Mouse (Mus musculus) embryonic facial prominence, embryonic 14.5 days (tissue): ENCODE results near the gene Gsk3b. TPM values are rescaled to one million over a fixed set of nuclear protein-coding genes. Genes with fewer than 3 reads are reported as not detected.
A peak's percentile ranks its signal among the peaks of the same experiment; 100 is the strongest.

Experiments used
- ATAC-seq: fragments of 200-750 bp; cut with Nextera tagmentation; 2 replicates; pipeline ENCODE4 v1.8.0; 2017; ENCODE audit warnings: low read depth, moderate number of reproducible peaks, moderate TSS enrichment
- DNase-seq: peaks from one replicate; pipeline ENCODE4 v3.0.0-alpha.2; 2015; ENCODE audit warnings: low spot score
- H3K27ac ChIP-seq: fragments of 300-500 bp; sonication (generic); replicated peaks from 2 replicates; pipeline ENCODE4 v1.5.1; 2014; ENCODE audit warnings: low read depth, mild to moderate bottlenecking, low read length, moderate library complexity
- H3K27me3 ChIP-seq: fragments of 300-500 bp; sonication (generic); replicated peaks from 2 replicates; pipeline ENCODE4 v1.6.1; 2014; ENCODE audit warnings: low read length; ENCODE audit not compliant: control insufficient read depth, insufficient read depth
- H3K36me3 ChIP-seq: fragments of 300-500 bp; sonication (generic); 2 replicates; pipeline ENCODE4 v1.6.1; 2014; ENCODE audit warnings: low read length, mixed read lengths; ENCODE audit not compliant: control insufficient read depth, insufficient read depth
- H3K4me1 ChIP-seq: fragments of 300-500 bp; sonication (generic); 2 replicates; pipeline ENCODE4 v1.6.1; 2014; ENCODE audit warnings: antibody characterized with exemption, low read length; ENCODE audit not compliant: control insufficient read depth, insufficient read depth
- H3K4me2 ChIP-seq: fragments of 300-500 bp; sonication (generic); 2 replicates; pipeline ENCODE4 v1.6.1; 2014; ENCODE audit warnings: low read depth, mild to moderate bottlenecking, low read length, moderate library complexity, mixed read lengths
- H3K4me3 ChIP-seq: fragments of 300-500 bp; sonication (generic); 2 replicates; pipeline ENCODE4 v1.5.1; 2014; ENCODE audit warnings: low read depth, mild to moderate bottlenecking, low read length
- H3K9ac ChIP-seq: fragments of 300-500 bp; sonication (generic); 2 replicates; pipeline ENCODE4 v1.6.1; 2014; ENCODE audit warnings: low read depth, mild to moderate bottlenecking, low read length, moderate library complexity, mixed read lengths
- H3K9me3 ChIP-seq: fragments of 300-500 bp; sonication (generic); 2 replicates; pipeline ENCODE4 v1.6.1; 2016; ENCODE audit warnings: low read length; ENCODE audit not compliant: control insufficient read depth
- WGBS: fragments of 180-500 bp; shearing (Covaris S2); extraction: QIAGEN DNeasy Blood & Tissue Kit; methylation state at CpG from one replicate; pipeline ENCODE4 v1.1.7; 2014; 5-methylcytosine and 5-hydroxymethylcytosine counted together
- polyA plus RNA-seq: library from polyadenylated mRNA; unstranded; fragments of >200 nt; fragmentation: Nextera tagmentation; extraction: Ambion mirVana; gene quantifications from 2 replicates; pipeline ENCODE4 v1.2.1, GENCODE M21; 2014

Gsk3b gene
- polyA plus RNA-seq, 1 experiment from 2014 or later: 54.2 TPM

GRCm38 (mm10) chr16:38239729-38240128, 150.9 kb downstream of the Gsk3b start:
- WGBS: 73% methylated on average over 5 of the region's 5 CpGs
- H3K4me1 ChIP-seq: no peaks in the 10 kb centered on the region
- H3K9me3 ChIP-seq: no peaks in the 10 kb centered on the region
- no peak overlapping the region for H3K9ac ChIP-seq
- peaks cover 31% of the 10 kb centered on the region for H3K36me3 ChIP-seq
- no peak for ATAC-seq
- H3K27me3 ChIP-seq: no peaks in the 10 kb centered on the region
- no peak overlapping the region for H3K4me2 ChIP-seq
- no peak overlapping the region for H3K27ac ChIP-seq
- peak; percentile 28 for DNase-seq
- no peak overlapping the region for H3K4me3 ChIP-seq

- DNase-seq (no peak), ATAC-seq (no peak)
- Histone ChIP-seq H3K4me2 (no peak overlapping the region), H3K4me1 (no peaks in the 10 kb centered on the region), H3K9ac (no peak overlapping the region), H3K27me3 (no peaks in the 10 kb centered on the region), H3K36me3 (peaks cover 31% of the 10 kb centered on the region), H3K9me3 (no peaks in the 10 kb centered on the region), H3K27ac (no peak overlapping the region), H3K4me3 (no peak overlapping the region)
- WGBS: 94% methylated on average over 10 of the region's 10 CpGs
Observed at GRCm38 (mm10) chr16:38240167-38240566, 151.4 kb downstream of the Gsk3b start.

GRCm38 (mm10) chr16:38244111-38244510, 155.3 kb downstream of the Gsk3b start:
- H3K36me3 ChIP-seq: peaks cover 26% of the 10 kb centered on the region
- no peak for DNase-seq
- H3K4me1 ChIP-seq: no peaks in the 10 kb centered on the region
- H3K9ac ChIP-seq: no peak overlapping the region
- 80% methylated on average over 6 of the region's 6 CpGs for WGBS
- H3K4me3 ChIP-seq: no peak overlapping the region
- ATAC-seq: no peak
- H3K27me3 ChIP-seq: no peaks in the 10 kb centered on the region
- no peak overlapping the region for H3K27ac ChIP-seq
- H3K4me2 ChIP-seq: no peak overlapping the region
- no peaks in the 10 kb centered on the region for H3K9me3 ChIP-seq

GRCm38 (mm10) chr16:38245379-38245778, 156.6 kb downstream of the Gsk3b start:
- WGBS: 45% methylated on average over 2 of the region's 2 CpGs
- H3K4me1 ChIP-seq: no peaks in the 10 kb centered on the region
- no peaks in the 10 kb centered on the region for H3K27me3 ChIP-seq
- no peak for ATAC-seq
- H3K27ac ChIP-seq: no peak overlapping the region
- H3K9ac ChIP-seq: no peak overlapping the region
- no peak overlapping the region for H3K4me2 ChIP-seq
- peaks cover 20% of the 10 kb centered on the region for H3K36me3 ChIP-seq
- no peaks in the 10 kb centered on the region for H3K9me3 ChIP-seq
- H3K4me3 ChIP-seq: no peak overlapping the region
- DNase-seq: no peak

- Histone ChIP-seq H3K4me1 (no peaks in the 10 kb centered on the region), H3K9ac (no peak overlapping the region), H3K9me3 (no peaks in the 10 kb centered on the region), H3K27ac (no peak overlapping the region), H3K4me2 (no peak overlapping the region), H3K36me3 (peaks cover 14% of the 10 kb centered on the region), H3K4me3 (no peak overlapping the region), H3K27me3 (no peaks in the 10 kb centered on the region)
- WGBS: 79% methylated on average over 5 of the region's 5 CpGs
- ATAC-seq: no peak
- DNase-seq: no peak
Observed at GRCm38 (mm10) chr16:38245849-38246585, 157.2 kb downstream of the Gsk3b start.

GRCm38 (mm10) chr16:38248331-38248961, 159.6 kb downstream of the Gsk3b start:
- H3K4me3 ChIP-seq: no peak overlapping the region
- H3K9ac ChIP-seq: no peak overlapping the region
- H3K27ac ChIP-seq: no peak overlapping the region
- no peak overlapping the region for H3K4me2 ChIP-seq
- DNase-seq (peak; percentile 38), ATAC-seq (peak; percentile 61; the same call in 1 of the 2 replicates)
- H3K36me3 ChIP-seq: 0 out of 2 replicates have a peak, but pooled peaks cover 4% of the 10 kb centered on the region
- no peaks in the 10 kb centered on the region for H3K9me3 ChIP-seq
- 36% methylated on average over 13 of the region's 13 CpGs for WGBS
- H3K4me1 ChIP-seq: no peaks in the 10 kb centered on the region
- no peaks in the 10 kb centered on the region for H3K27me3 ChIP-seq

DNA sequence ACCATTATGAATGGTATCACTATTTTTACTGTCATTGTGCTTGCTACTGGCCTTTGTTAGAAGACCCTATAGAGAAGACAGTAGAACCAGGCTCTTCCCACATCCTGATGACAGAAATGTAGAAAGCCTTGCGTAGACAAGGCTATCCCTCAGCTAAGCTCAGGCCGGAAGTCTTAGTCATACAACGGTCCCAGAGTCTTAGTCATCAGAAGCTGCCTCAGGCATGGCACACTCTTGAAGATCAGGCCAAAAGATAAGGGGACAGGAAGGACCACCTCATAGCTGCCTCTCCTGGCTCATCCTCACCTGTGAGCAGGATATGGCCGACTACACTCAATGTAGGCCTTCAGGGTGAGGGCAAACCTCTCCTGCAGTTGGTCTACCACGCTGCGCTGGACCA, 161.7 kb downstream of the Gsk3b start:
- Histone ChIP-seq H3K4me3 (no peak overlapping the region), H3K27me3 (no peaks in the 10 kb centered on the region), H3K4me1 (no peaks in the 10 kb centered on the region), H3K9me3 (no peaks in the 10 kb centered on the region), H3K4me2 (no peak overlapping the region), H3K27ac (no peak overlapping the region), H3K9ac (no peak overlapping the region), H3K36me3 (0 out of 2 replicates have a peak, but pooled peaks cover 2% of the 10 kb centered on the region)
- ATAC-seq (no peak), DNase-seq (no peak)
- WGBS: 94% methylated on average over 6 of the region's 6 CpGs

DNA sequence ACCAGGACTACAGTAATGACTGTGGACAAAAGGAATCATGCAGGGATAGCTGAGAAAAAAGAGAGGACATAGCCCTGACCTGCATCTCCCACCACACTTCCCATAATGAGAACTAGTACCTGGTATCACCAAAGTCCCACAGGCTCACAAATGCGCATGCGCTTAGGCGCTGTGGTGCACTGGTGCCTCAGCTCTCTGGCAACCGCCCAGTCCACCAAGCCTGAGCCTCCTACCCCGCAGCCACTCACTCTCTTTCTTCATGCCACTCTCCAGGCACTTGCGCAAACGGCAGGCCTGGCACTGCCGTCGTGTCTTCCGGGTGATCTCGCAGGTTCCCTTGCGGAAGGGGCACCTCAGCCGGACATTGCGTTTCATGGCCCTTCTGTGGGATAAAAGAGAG, 165.2 kb downstream of the Gsk3b start:
- WGBS: 82% methylated on average over 13 of the region's 14 CpGs
- no peak overlapping the region for H3K9ac ChIP-seq
- no peaks in the 10 kb centered on the region for H3K36me3 ChIP-seq
- DNase-seq (no peak), ATAC-seq (no peak)
- H3K4me1 ChIP-seq: no peaks in the 10 kb centered on the region
- no peaks in the 10 kb centered on the region for H3K27me3 ChIP-seq
- H3K4me2 ChIP-seq: no peak overlapping the region
- no peak overlapping the region for H3K27ac ChIP-seq
- H3K4me3 ChIP-seq: no peak overlapping the region
- H3K9me3 ChIP-seq: no peaks in the 10 kb centered on the region

- no peaks in the 10 kb centered on the region for H3K36me3 ChIP-seq
- H3K4me2 ChIP-seq: no peak overlapping the region
- H3K4me1 ChIP-seq: no peaks in the 10 kb centered on the region
- H3K27me3 ChIP-seq: no peaks in the 10 kb centered on the region
- DNase-seq (no peak), ATAC-seq (no peak)
- H3K27ac ChIP-seq: no peak overlapping the region
- no peak overlapping the region for H3K9ac ChIP-seq
- no peaks in the 10 kb centered on the region for H3K9me3 ChIP-seq
- 67% methylated on average over 4 of the region's 4 CpGs for WGBS
- H3K4me3 ChIP-seq: no peak overlapping the region
Observed at GRCm38 (mm10) chr16:38255107-38255506, 166.3 kb downstream of the Gsk3b start.
